Mouse (Mus musculus) skeletal muscle tissue, adult 2 months (tissue): ENCODE results near the gene Crx.
"Not testable (repeated sequence)": the region's sequence is repeated elsewhere in the genome, so short reads cannot be mapped to it uniquely, and the experiment has no call there.

Experiments
- DNase-seq: peaks from one replicate; pipeline ENCODE4 v3.0.0-alpha.2; 2012; ENCODE audit warnings: low read depth, low spot score

Gene Crx

DNA sequence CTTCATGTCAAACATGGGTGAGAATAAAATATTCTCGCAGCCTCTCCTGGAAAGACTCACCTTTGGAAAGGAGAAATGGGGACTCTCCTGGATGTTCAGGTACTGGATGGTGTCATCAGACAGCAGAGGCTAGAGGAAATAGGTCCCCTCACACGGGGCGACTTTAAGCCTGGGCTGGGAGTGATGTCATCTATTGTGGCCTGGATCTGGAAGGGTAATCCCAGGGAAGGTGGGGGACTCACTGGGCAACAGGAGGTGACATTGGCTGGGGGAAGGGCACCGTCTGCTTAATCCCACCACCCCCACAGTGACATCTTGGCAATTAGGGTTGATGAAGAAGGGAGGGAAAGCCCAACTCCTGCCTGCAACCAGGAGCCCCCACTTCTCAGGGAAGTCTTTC is at the start of gene Crx:
Crx (minus strand) TSS at position 213 of the 400 bp plus-strand sequence.
- DNase-seq = no peak

GRCm38 (mm10) chr7:15922220-15922773 is 42.5 kb upstream of the Crx start, which contains the start of gene Selenow:
TSS of gene Selenow (minus strand) at chr7:15922402.
- peak; percentile 92 for DNase-seq

DNA sequence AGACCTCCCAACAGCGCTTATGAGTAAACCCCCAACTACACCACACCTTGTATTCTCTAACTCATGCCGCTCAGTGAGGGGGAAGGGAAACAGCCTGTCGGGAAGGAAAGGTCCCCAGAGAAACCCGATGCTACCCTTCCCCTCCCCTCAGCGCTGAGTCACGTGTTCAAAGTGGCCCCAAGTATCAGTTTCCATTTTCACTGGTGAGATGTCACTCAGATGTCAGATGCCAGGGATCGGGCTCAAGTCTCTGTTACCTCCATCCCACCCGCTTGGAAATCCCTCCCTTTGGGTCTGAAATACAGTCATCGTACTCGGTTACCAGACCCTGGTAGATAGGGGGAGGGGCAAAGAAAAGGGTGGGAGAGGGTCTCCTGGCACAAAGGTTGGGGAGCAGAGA is 42.0 kb upstream of the Crx start:
- peak; percentile 84 for DNase-seq

DNA sequence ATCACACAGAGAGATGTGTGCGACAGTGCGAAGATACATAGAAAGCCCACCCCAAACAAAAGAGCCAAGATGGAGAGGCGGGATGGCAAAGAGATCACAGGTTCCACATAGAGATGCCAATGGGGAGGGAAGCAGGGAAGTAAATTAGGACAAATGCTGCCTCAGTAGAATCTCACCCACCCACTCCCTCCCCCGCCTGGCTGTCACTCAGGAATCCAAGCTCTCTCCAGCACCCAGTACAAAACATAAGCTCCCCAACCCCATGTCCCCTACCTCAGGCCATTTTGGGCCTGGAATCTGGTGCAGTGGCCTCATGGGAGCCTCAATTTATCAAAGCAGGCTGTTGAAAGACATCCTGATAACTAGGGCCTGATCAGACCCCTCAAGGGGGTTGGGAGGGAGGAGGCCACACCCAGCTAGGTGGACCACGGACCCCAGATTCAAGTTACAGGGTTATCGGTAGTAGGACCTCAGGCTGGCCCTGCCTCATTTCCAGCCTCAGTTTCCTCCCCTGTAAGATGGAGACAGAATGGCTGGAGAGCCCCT is 41.0 kb upstream of the Crx start:
- DNase-seq = no peak

- DNase-seq = no peak
Measured at GRCm38 (mm10) chr7:15919947-15920346, 40.2 kb upstream of the Crx start.

- DNase-seq = no peak
Measured at GRCm38 (mm10) chr7:15918371-15918770, 38.6 kb upstream of the Crx start.

GRCm38 (mm10) chr7:15916996-15917395 is 37.2 kb upstream of the Crx start:
- DNase-seq = no peak

DNA sequence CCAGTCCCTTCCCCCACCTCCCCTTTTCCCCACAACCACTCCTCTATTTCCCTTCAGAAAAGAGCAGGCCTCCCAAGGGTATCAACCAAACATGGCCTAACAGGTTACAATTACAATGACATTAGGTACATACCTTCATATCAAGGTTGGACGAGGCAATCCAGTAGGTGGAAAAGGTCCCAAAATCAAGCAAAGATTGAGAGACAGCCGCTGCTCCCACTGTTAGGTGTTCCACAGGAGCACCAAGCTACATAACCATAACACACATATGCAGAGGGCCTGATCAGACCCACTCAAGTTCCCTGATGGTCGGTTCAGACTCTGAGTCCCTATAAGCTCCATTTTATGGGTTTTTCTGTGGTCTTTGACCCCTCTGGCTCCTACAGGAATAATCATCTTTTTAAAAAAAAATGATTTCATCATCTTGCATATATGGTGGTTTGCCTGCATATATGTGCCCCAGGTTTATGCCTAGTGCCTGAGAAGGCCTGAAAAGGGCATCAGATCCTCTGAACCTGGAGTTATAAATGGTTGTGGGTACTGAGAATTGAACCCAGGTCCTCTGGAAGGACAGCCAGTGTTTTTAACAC is 36.5 kb upstream of the Crx start:
- no peak for DNase-seq

- DNase-seq = not testable (repeated sequence)
Measured at GRCm38 (mm10) chr7:15915695-15916094, 35.9 kb upstream of the Crx start.

DNA sequence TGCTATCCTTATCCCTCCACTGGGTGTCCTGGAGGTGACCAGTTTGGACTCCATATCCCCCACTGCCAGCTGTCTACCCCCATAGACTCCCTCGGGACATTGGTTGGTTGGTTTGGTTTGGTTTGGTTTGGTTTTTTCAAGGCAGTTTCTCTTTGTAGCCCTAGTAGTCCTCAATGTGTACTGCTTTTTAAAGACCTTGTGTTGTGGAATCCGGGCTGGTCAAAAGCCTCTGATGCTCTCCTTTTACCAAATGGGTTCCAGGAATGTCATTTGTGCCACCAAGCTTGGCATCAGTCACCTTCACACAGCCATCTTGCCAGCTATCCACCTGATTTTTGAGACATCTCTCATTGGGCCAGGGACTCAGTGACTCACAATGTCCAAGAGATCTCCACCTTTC is 35.0 kb upstream of the Crx start:
- DNase-seq = no peak

- DNase-seq = no peak
Measured at GRCm38 (mm10) chr7:15914252-15914651, 34.5 kb upstream of the Crx start.

DNA sequence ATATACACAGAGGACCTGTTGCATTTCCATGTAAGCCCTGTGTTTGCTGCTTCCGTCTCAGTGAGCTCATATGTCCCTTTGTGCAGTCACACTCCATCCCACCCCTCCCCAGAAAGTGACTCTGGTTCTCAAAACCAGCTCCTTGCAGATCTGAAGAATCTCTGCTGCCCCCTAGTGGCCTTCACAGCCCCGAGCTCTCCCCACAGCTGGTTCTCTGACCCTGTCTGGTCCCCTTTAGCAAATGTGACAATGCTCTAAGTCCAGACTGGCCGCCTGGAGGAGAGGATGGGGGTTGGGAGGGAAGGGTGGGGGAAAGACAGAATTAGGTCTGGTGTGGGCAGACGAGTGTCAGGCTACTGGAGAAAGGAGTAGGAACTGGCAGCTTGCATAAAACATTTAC is 32.4 kb upstream of the Crx start:
- no peak for DNase-seq

DNA sequence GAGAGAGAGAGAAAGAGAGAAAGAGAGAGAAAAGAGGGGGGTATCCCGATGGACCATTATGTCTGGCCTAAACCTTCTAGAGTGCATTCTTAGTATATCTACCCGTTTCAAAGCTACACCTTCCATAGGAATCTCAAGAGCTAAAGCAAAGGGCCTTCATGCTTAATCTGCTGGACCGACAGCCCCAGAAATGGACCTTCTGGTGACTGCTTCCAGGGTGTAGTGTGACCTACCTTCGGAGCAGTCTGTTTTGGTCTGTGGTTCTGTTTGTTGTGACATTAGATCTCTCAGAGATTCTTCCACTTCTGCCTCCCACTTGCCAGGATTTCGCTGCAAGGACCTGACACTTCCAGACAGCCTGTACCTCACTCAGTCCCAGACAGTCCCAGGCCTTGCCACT is 30.8 kb upstream of the Crx start:
- no peak for DNase-seq

DNA sequence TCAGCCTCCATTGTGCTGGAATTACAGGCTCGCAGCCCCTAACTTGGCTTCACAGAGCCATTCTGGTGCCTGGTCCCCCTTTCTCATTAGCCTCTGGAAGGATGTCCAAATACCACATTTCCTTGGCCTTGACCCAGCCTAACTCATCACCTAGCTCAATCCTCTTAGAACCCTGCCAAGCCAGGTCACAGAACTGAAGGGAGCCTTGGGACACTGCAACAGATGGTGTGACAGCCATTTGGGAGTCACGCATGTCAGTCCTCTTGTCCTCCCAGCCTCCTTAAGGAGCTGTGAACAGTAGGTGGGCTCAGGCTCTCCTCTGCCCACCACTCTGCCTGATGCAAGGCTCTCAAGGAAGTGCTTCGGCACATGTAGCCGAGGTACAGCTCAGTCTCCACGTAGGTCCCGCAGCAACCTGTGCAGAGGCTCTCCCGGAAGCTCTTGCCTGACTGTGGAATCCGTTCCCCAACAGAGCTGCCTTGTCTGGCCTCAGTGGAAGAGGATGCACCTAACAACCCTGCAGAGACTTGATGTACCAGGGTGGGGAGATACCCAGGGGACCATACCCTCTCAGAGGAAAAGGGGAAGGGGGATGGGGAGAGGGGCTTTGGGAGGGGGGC is 28.3 kb upstream of the Crx start:
- DNase-seq = no peak

GRCm38 (mm10) chr7:15906602-15907001 is 26.8 kb upstream of the Crx start:
- no peak for DNase-seq

GRCm38 (mm10) chr7:15905861-15906260 is 26.1 kb upstream of the Crx start:
- DNase-seq = no peak

DNA sequence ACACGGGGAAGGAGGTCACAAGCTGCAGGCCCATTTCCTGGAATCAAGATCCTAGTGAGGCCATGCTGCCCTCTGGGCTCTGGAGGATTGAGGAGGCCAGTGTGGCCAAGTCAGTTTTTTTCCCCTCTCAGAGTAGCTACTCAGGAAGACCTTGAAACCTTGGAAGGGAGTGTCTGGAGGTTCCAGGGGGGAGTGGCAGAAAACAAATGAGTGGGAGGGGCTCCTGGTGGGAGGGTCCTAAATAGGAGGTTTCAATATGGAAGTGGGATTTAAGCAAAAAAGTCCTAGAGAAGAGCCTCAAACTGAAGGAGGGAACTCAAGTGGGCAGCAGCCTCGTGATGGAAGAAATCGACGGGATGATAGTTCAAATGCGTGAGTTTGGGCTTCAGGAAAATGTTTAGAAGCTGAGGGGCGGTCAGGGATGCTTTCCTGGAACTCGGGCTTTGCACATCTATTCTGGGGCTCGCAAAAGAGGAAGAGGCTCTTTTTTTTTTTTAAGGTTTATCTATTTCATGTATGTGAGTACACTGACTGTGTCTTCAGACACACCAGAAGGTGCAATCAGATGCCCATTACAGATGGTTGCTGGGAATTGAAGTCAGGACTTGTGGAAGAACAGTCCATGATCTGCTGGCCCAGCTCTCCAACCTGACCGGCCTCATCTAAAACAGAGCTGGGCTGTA is 21.7 kb upstream of the Crx start:
- no peak for DNase-seq

DNA sequence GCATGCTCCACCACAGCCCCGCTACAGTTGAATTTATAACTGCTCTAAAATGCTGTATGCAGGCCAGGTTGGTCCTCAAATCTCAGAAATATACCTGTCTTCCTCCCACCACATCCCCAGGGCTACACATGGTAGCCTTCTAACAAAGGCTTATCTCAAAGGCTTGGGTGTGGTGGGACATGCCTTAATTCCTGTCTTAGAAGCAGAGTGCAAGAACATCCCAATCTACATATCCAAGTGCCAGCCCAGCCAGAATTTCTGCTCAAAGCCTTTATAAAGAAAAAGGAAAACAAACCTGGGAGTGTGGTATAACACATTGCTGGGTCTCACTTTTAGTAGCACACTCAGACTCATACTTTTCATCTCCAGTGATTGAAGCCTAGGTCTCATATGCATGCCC is 14.5 kb upstream of the Crx start:
- no peak for DNase-seq

GRCm38 (mm10) chr7:15884127-15884526 is 4.4 kb upstream of the Crx start:
- no peak for DNase-seq

- DNase-seq = no peak
Measured at GRCm38 (mm10) chr7:15882317-15882716, 2.5 kb upstream of the Crx start, which contains the start of gene Crxos. TSS of gene Crxos (plus strand) at chr7:15882617.

DNA sequence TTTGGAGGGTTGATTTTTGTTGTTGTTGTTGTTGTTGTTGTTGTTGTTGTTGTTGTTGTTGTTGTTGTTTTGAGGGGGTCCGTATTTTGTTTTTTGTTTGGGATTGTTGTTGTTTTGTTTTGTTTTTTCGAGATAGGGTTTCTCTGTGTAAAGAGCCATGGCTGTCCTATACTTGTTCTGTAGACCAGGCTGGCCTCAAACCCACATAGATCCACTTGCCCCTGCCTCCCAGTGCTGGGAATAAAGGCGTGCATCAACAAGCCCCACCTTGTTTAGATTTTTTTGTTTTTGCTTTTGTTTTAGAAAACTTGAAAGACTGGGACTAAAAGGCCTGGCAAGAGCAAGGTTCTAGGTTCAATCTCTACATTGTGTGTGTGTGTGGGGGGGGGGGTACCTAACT is 2.1 kb upstream of the Crx start:
- no peak for DNase-seq

DNA sequence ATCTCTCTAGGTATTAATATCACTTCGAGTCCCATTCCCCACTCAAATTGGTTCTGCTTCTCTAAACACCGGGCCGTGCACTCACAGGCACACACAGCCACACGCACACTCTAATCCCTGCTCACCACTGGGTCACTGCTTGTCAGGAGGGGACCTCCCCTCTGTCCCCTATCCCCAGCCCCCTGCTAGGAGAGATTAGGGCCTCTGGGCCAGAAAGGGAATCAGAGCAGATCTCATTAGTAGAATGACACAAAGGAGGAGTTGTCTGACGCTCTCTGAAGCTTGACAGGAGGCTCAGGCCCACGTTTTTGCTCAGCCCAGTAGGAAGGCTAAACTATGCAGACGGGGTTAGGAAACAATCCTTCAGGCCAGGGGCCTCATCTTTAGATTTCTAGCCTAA is 1.6 kb upstream of the Crx start:
- DNase-seq = no peak
